Mouse (Mus musculus): Measurements from ENCODE around the gene Rapgef4.

DNA sequence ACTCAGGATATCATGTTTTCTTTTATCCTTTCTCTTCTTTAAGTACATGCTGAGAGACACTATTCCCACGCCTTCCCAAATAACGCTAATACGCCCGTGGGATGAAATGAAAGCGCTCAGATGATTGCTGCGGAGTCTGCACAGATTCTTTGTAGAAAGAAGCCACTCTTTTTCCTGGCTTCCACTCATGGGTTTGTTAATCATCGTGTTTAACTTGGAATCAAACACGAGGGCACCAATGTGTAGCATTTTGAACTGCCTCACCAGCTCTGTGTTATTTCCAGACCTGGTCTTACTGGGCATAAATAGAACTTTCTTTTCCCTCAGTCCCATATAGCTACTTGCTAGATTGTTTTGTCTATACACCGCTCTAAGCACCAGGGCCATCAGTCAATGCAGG lies 162.4 kb downstream of the Rapgef4 start:
- TF ChIP-seq POLR2A (IDR thresholded peaks at IDR 0.05; ENCODE audit: insufficient read depth, low read depth, low read length) (no peak), CTCF (IDR thresholded peaks at IDR 0.05; ENCODE audit: insufficient read depth, low read depth, low read length) (no peak)

Measured in olfactory bulb, adult 2 months (tissue).